Mouse (Mus musculus) hindbrain, embryonic 12.5 days (tissue): ENCODE measurements around the gene Uts2. TPM values are rescaled to one million over a fixed set of nuclear protein-coding genes. Genes with fewer than 3 reads are reported as not detected.

Source experiments
- ATAC-seq: fragments of 200-750 bp; cut with Nextera tagmentation; 2 replicates; pipeline ENCODE4 v1.8.0; 2017; ENCODE audit warnings: moderate TSS enrichment; ENCODE audit not compliant: low FRiP score
- H3K27ac ChIP-seq: fragments of 300-500 bp; sonication (generic); 2 replicates; pipeline ENCODE4 v1.5.1; 2016; ENCODE audit warnings: mild to moderate bottlenecking
- H3K27me3 ChIP-seq: fragments of 300-500 bp; sonication (generic); 2 replicates; pipeline ENCODE4 v1.6.1; 2016; ENCODE audit warnings: mild to moderate bottlenecking
- H3K36me3 ChIP-seq: fragments of 300-500 bp; sonication (generic); 2 replicates; pipeline ENCODE4 v1.6.1; 2016; ENCODE audit warnings: mild to moderate bottlenecking
- H3K4me1 ChIP-seq: fragments of 300-500 bp; sonication (generic); 2 replicates; pipeline ENCODE4 v1.6.1; 2016
- H3K4me2 ChIP-seq: fragments of 300-500 bp; sonication (generic); replicated peaks from 2 replicates; pipeline ENCODE4 v1.6.1; 2016; ENCODE audit warnings: mild to moderate bottlenecking
- H3K4me3 ChIP-seq: fragments of 300-500 bp; sonication (generic); 2 replicates; pipeline ENCODE4 v1.5.1; 2016; ENCODE audit warnings: mild to moderate bottlenecking
- H3K9ac ChIP-seq: fragments of 300-500 bp; sonication (generic); 2 replicates; pipeline ENCODE4 v1.6.1; 2016; ENCODE audit warnings: mild to moderate bottlenecking, moderate library complexity
- H3K9me3 ChIP-seq: fragments of 300-500 bp; sonication (generic); replicated peaks from 2 replicates; pipeline ENCODE4 v1.6.1; 2016; ENCODE audit warnings: mild to moderate bottlenecking
- WGBS: fragments of 180-500 bp; shearing (Covaris S2); methylation state at CpG from one replicate; pipeline ENCODE4 v1.1.7; 2016; 5-methylcytosine and 5-hydroxymethylcytosine counted together
- polyA plus RNA-seq: library from polyadenylated mRNA; unstranded; fragments of >200 nt; fragmentation: Nextera tagmentation; extraction: Ambion mirVana; gene quantifications from 2 replicates; pipeline ENCODE4 v1.2.1, GENCODE M21; 2016

The Uts2 gene
- polyA plus RNA-seq: not detected in 2 replicates

GRCm38 (mm10) chr4:150996797-150997196 lies at the start of gene Uts2:
Gene Uts2, plus strand, starts transcription at chr4:150997097.
- no peak within 1 kb of the TSS for H3K4me3 ChIP-seq
- H3K4me2 ChIP-seq: no peak within 1 kb of the TSS
- no peak for ATAC-seq
- H3K9ac ChIP-seq: no peak within 1 kb of the TSS
- H3K27me3 ChIP-seq: no peaks in the 10 kb centered on the region
- H3K4me1 ChIP-seq: no peaks in the 10 kb centered on the region
- 91% methylated on average over 7 of the region's 7 CpGs for WGBS
- no peaks in the 10 kb centered on the region for H3K9me3 ChIP-seq
- no peaks in the 10 kb centered on the region for H3K36me3 ChIP-seq
- no peak within 1 kb of the TSS for H3K27ac ChIP-seq

- WGBS: 84% methylated on average over 10 of the region's 10 CpGs
- no peak overlapping the region for H3K27ac ChIP-seq
- no peaks in the 10 kb centered on the region for H3K36me3 ChIP-seq
- no peaks in the 10 kb centered on the region for H3K4me1 ChIP-seq
- no peak for ATAC-seq
- H3K9ac ChIP-seq: no peak overlapping the region
- H3K9me3 ChIP-seq: no peaks in the 10 kb centered on the region
- no peak overlapping the region for H3K4me2 ChIP-seq
- no peaks in the 10 kb centered on the region for H3K27me3 ChIP-seq
- no peak overlapping the region for H3K4me3 ChIP-seq
These were observed 45.9 kb upstream of the Uts2 start for GRCm38 (mm10) chr4:150950972-150951371.

GRCm38 (mm10) chr4:150956369-150957105 lies 40.4 kb upstream of the Uts2 start:
- WGBS: 58% methylated on average over 13 of the region's 13 CpGs
- 0 out of 2 replicates have a peak, but pooled peaks cover 7% of the 10 kb centered on the region for H3K4me1 ChIP-seq

GRCm38 (mm10) chr4:150957106-150957458 lies 39.8 kb upstream of the Uts2 start:
- Histone ChIP-seq H3K27me3 (no peaks in the 10 kb centered on the region), H3K9ac (no peak overlapping the region), H3K27ac (peak overlapping the region; percentile 60; the same call in 1 of the 2 replicates), H3K9me3 (no peaks in the 10 kb centered on the region), H3K4me3 (no peak overlapping the region), H3K4me1 (0 out of 2 replicates have a peak, but pooled peaks cover 7% of the 10 kb centered on the region), H3K36me3 (no peaks in the 10 kb centered on the region), H3K4me2 (no peak overlapping the region)
- WGBS: 54% methylated on average over 1 of the region's 1 CpGs
- ATAC-seq: no peak; the same call in 1 of the 2 replicates

More at GRCm38 (mm10) chr4:150956369-150957105, 40.4 kb upstream of the Uts2 start:
- ATAC-seq: peak; percentile 72
- H3K36me3 ChIP-seq: no peaks in the 10 kb centered on the region
- H3K4me3 ChIP-seq: no peak overlapping the region
- no peaks in the 10 kb centered on the region for H3K9me3 ChIP-seq
- no peak overlapping the region for H3K4me2 ChIP-seq
- H3K9ac ChIP-seq: no peak overlapping the region
- H3K27me3 ChIP-seq: no peaks in the 10 kb centered on the region
- H3K27ac ChIP-seq: peak overlapping the region; percentile 60; the same call in 1 of the 2 replicates

- Histone ChIP-seq H3K4me3 (no peak overlapping the region), H3K9ac (no peak overlapping the region), H3K4me1 (0 out of 2 replicates have a peak, but pooled peaks cover 7% of the 10 kb centered on the region), H3K27me3 (no peaks in the 10 kb centered on the region), H3K4me2 (no peak overlapping the region), H3K9me3 (no peaks in the 10 kb centered on the region), H3K27ac (no peak overlapping the region), H3K36me3 (no peaks in the 10 kb centered on the region)
- no peak for ATAC-seq
- WGBS: 83% methylated on average over 7 of the region's 7 CpGs
These were observed 38.4 kb upstream of the Uts2 start for GRCm38 (mm10) chr4:150958536-150958935.

GRCm38 (mm10) chr4:150962231-150962630 lies 34.7 kb upstream of the Uts2 start:
- ATAC-seq: no peak
- 76% methylated on average over 6 of the region's 6 CpGs for WGBS
- 0 out of 2 replicates have a peak, but pooled peaks cover 4% of the 10 kb centered on the region for H3K4me1 ChIP-seq
- H3K4me2 ChIP-seq: no peak overlapping the region
- H3K27me3 ChIP-seq: no peaks in the 10 kb centered on the region
- no peak overlapping the region for H3K4me3 ChIP-seq
- no peaks in the 10 kb centered on the region for H3K36me3 ChIP-seq
- H3K9me3 ChIP-seq: no peaks in the 10 kb centered on the region
- no peak overlapping the region for H3K9ac ChIP-seq
- H3K27ac ChIP-seq: no peak overlapping the region

GRCm38 (mm10) chr4:150963711-150964110 lies 33.2 kb upstream of the Uts2 start:
- WGBS: 75% methylated on average over 2 of the region's 2 CpGs

GRCm38 (mm10) chr4:150964635-150965554 lies 32.0 kb upstream of the Uts2 start:
- H3K4me1 ChIP-seq: 0 out of 2 replicates have a peak, but pooled peaks cover 4% of the 10 kb centered on the region
- 17% methylated on average over 25 of the region's 25 CpGs for WGBS
- H3K9me3 ChIP-seq: no peaks in the 10 kb centered on the region
- no peak overlapping the region for H3K9ac ChIP-seq
- peak; percentile 40; the same call in 1 of the 2 replicates for ATAC-seq
- no peak overlapping the region for H3K27ac ChIP-seq
- H3K27me3 ChIP-seq: no peaks in the 10 kb centered on the region
- no peaks in the 10 kb centered on the region for H3K36me3 ChIP-seq
- no peak overlapping the region for H3K4me3 ChIP-seq
- H3K4me2 ChIP-seq: peak overlapping the region; percentile 31

More at GRCm38 (mm10) chr4:150963711-150964110, 33.2 kb upstream of the Uts2 start:
- Histone ChIP-seq H3K36me3 (no peaks in the 10 kb centered on the region), H3K27me3 (no peaks in the 10 kb centered on the region), H3K4me2 (no peak overlapping the region), H3K9me3 (no peaks in the 10 kb centered on the region), H3K9ac (no peak overlapping the region), H3K27ac (no peak overlapping the region), H3K4me1 (0 out of 2 replicates have a peak, but pooled peaks cover 4% of the 10 kb centered on the region), H3K4me3 (no peak overlapping the region)
- ATAC-seq: no peak

- Histone ChIP-seq H3K4me1 (0 out of 2 replicates have a peak, but pooled peaks cover 4% of the 10 kb centered on the region), H3K9ac (no peak overlapping the region), H3K27me3 (no peaks in the 10 kb centered on the region), H3K9me3 (no peaks in the 10 kb centered on the region), H3K27ac (no peak overlapping the region), H3K36me3 (no peaks in the 10 kb centered on the region), H3K4me2 (no peak overlapping the region), H3K4me3 (no peak overlapping the region)
- no peak for ATAC-seq
- 64% methylated on average over 11 of the region's 11 CpGs for WGBS
These were observed 31.3 kb upstream of the Uts2 start for GRCm38 (mm10) chr4:150965555-150965951.

- Histone ChIP-seq H3K4me1 (0 out of 2 replicates have a peak, but pooled peaks cover 4% of the 10 kb centered on the region), H3K4me3 (no peak overlapping the region), H3K4me2 (no peak overlapping the region), H3K9ac (no peak overlapping the region), H3K27ac (no peak overlapping the region), H3K36me3 (no peaks in the 10 kb centered on the region), H3K27me3 (no peaks in the 10 kb centered on the region), H3K9me3 (no peaks in the 10 kb centered on the region)
- no peak for ATAC-seq
- 23% methylated on average over 7 of the region's 7 CpGs for WGBS
These were observed 30.3 kb upstream of the Uts2 start for GRCm38 (mm10) chr4:150966556-150966955.

- no peaks in the 10 kb centered on the region for H3K27me3 ChIP-seq
- 0 out of 2 replicates have a peak, but pooled peaks cover 4% of the 10 kb centered on the region for H3K4me1 ChIP-seq
- H3K27ac ChIP-seq: no peak overlapping the region
- no peaks in the 10 kb centered on the region for H3K36me3 ChIP-seq
- no peak overlapping the region for H3K9ac ChIP-seq
- H3K4me3 ChIP-seq: no peak overlapping the region
- WGBS: 88% methylated on average over 8 of the region's 8 CpGs
- H3K4me2 ChIP-seq: no peak overlapping the region
- H3K9me3 ChIP-seq: no peaks in the 10 kb centered on the region
- ATAC-seq: no peak
These were observed 27.9 kb upstream of the Uts2 start for GRCm38 (mm10) chr4:150968956-150969355.

- no peak overlapping the region for H3K27ac ChIP-seq
- no peak overlapping the region for H3K4me3 ChIP-seq
- no peak overlapping the region for H3K9ac ChIP-seq
- no peaks in the 10 kb centered on the region for H3K36me3 ChIP-seq
- WGBS: 82% methylated on average over 8 of the region's 8 CpGs
- H3K27me3 ChIP-seq: no peaks in the 10 kb centered on the region
- ATAC-seq: no peak
- H3K9me3 ChIP-seq: no peaks in the 10 kb centered on the region
- H3K4me2 ChIP-seq: no peak overlapping the region
- H3K4me1 ChIP-seq: no peaks in the 10 kb centered on the region
These were observed 23.6 kb upstream of the Uts2 start for GRCm38 (mm10) chr4:150973264-150973663.
